19 mouse cellular contexts compared by ENCODE assay signal in genomic region chr1:185279288-185279687, GRCm38 (mm10). TPM values are rescaled to one million over a fixed set of nuclear protein-coding genes. Genes with fewer than 3 reads are reported as not detected.
DNase-seq lines count a peak whose midpoint lies in the region; ATAC-seq and TF ChIP-seq lines count a peak whose summit lies in the region.
"Had no signal": no experiment of that assay in that cellular context is flagged by ENCODE, and none has a peak within 500 bp of the region (broad histone marks: within the 10 kb centered on the region; RNA-seq: fewer than 3 reads in every experiment).

No protein-coding gene starts in this region.

- peaks cover 55% of the 10 kb centered on the region for H3K36me3 ChIP-seq in intestine, postnatal 0 days (ENCODE audit: control insufficient read depth, insufficient read depth)
- peaks cover 33% of the 10 kb centered on the region for H3K36me3 ChIP-seq in intestine, embryonic 16.5 days (ENCODE audit: control insufficient read depth, insufficient read depth, low read length)

- no peak for TF ChIP-seq CTCF in intestine, postnatal 0 days (IDR thresholded peaks at IDR 0.05; ENCODE audit: low read depth)

- no peak overlapping the region for H3K4me2 ChIP-seq in intestine, postnatal 0 days (replicated peaks; ENCODE audit: low read depth)
- H3K4me2 ChIP-seq in intestine, embryonic 16.5 days (ENCODE audit: low read depth, low read length), result no peak overlapping the region
- H3K4me2 ChIP-seq: embryonic facial prominence, embryonic 12.5 days; forebrain, embryonic 12.5 days; heart, embryonic 13.5 days; hindbrain, embryonic 13.5 days had no signal

- no peaks in the 10 kb centered on the region for H3K27me3 ChIP-seq in intestine, postnatal 0 days (replicated peaks; ENCODE audit: control insufficient read depth, insufficient read depth, low read length)
- no peaks in the 10 kb centered on the region for H3K27me3 ChIP-seq in intestine, embryonic 16.5 days (replicated peaks; ENCODE audit: control insufficient read depth, insufficient read depth, low read length)
- H3K27me3 ChIP-seq: embryonic facial prominence, embryonic 12.5 days; forebrain, embryonic 12.5 days; heart, embryonic 13.5 days; hindbrain, embryonic 13.5 days had no signal

- H3K4me3 ChIP-seq in intestine, postnatal 0 days (ENCODE audit: low read depth, low read length), result no peak overlapping the region
- H3K4me3 ChIP-seq in intestine, embryonic 16.5 days (ENCODE audit: low read length), result no peak overlapping the region
- H3K4me3 ChIP-seq: embryonic facial prominence, embryonic 12.5 days; forebrain, embryonic 12.5 days; heart, adult 2 months; heart, embryonic 13.5 days; hindbrain, embryonic 13.5 days had no signal

- peak; percentile 54 for DNase-seq in adrenal gland, adult 2 months
- DNase-seq in adrenal gland, postnatal 4 days (ENCODE audit: low spot score in 2 of 2), result no peak
- peak; percentile 9 for DNase-seq in gastrocnemius, adult 18-20 months (ENCODE audit: low spot score)
- no peak for DNase-seq in gastrocnemius, postnatal 14 days
- DNase-seq in lung, postnatal 10 days, result peak; percentile 12
- no peak for DNase-seq in lung, postnatal 36 days
- DNase-seq: cerebellum, adult 11-12 months; cerebellum, adult 9-10 months; cerebellum, postnatal 25 days; forebrain, postnatal 0 days; heart, adult 2 months; kidney, adult 2 months had no signal

- no peaks in the 10 kb centered on the region; the same call in 1 of the 2 replicates for H3K4me1 ChIP-seq in intestine, postnatal 0 days (replicated peaks; ENCODE audit: control insufficient read depth, insufficient read depth, low read length)
- peaks cover 5% of the 10 kb centered on the region for H3K4me1 ChIP-seq in intestine, embryonic 16.5 days (ENCODE audit: control insufficient read depth, insufficient read depth, low read length)
- H3K4me1 ChIP-seq: embryonic facial prominence, embryonic 12.5 days; forebrain, embryonic 12.5 days; hindbrain, embryonic 13.5 days had no signal

- intact Hi-C loops in gastrocnemius, postnatal 14 days (cut with DNase I; ENCODE audit: low total_unique reads), result no loop called here

- 56% methylated on average over 9 of the region's 9 CpGs for WGBS in intestine, postnatal 0 days
- 64% methylated on average over 9 of the region's 9 CpGs for WGBS in intestine, embryonic 16.5 days

- no peaks in the 10 kb centered on the region for H3K9me3 ChIP-seq in intestine, postnatal 0 days (ENCODE audit: control insufficient read depth)
- no peaks in the 10 kb centered on the region for H3K9me3 ChIP-seq in intestine, embryonic 16.5 days (ENCODE audit: control insufficient read depth, low read length)
- H3K9me3 ChIP-seq: embryonic facial prominence, embryonic 12.5 days; forebrain, embryonic 12.5 days; heart, embryonic 13.5 days; hindbrain, embryonic 13.5 days had no signal

- H3K9ac ChIP-seq in intestine, postnatal 0 days (ENCODE audit: low read depth, low read length), result no peak overlapping the region
- H3K9ac ChIP-seq in intestine, embryonic 16.5 days (ENCODE audit: low read depth, low read length), result no peak overlapping the region
- H3K9ac ChIP-seq: embryonic facial prominence, embryonic 12.5 days; forebrain, embryonic 12.5 days; forebrain, postnatal 0 days; heart, embryonic 13.5 days; hindbrain, embryonic 13.5 days had no signal

- H3K27ac ChIP-seq in intestine, postnatal 0 days (ENCODE audit: low read depth, low read length), result peak overlapping the region; percentile 35; the same call in 1 of the 2 replicates
- no peak overlapping the region for H3K27ac ChIP-seq in intestine, embryonic 16.5 days (ENCODE audit: low read length)
- H3K27ac ChIP-seq: embryonic facial prominence, embryonic 12.5 days; forebrain, embryonic 12.5 days; heart, adult 2 months; heart, embryonic 13.5 days; hindbrain, embryonic 13.5 days; hindbrain, postnatal 0 days had no signal

- ATAC-seq in intestine, postnatal 0 days, result no peak
- ATAC-seq in intestine, embryonic 16.5 days, result no peak
- ATAC-seq: forebrain, postnatal 0 days; hindbrain, postnatal 0 days had no signal

RNA-seq across cellular contexts. Expression of gene Iars2, which starts 49.9 kb away (rescaled TPM):
- 10 to 100 TPM; 77.9 to 85.0 TPM for total RNA-seq in adrenal gland, adult 2 months (2021)
- polyA plus RNA-seq in adrenal gland, adult 2 months (2012; rRNA removed), result 67.0 and 74.2 TPM in 2 replicates
- total RNA-seq in adrenal gland, postnatal 4 days (2021), result 100 to 1,000 TPM in 1 of 2 experiments, 10 to 100 TPM in 1; 95.2 to 101 TPM
- 10 to 100 TPM; 39.4 to 41.7 TPM for total RNA-seq in gastrocnemius, adult 18-20 months (2021)
- 10 to 100 TPM; 53.2 to 56.7 TPM for total RNA-seq in gastrocnemius, postnatal 14 days (2021)
- 64.1 and 64.9 TPM in 2 replicates for polyA plus RNA-seq in intestine, postnatal 0 days (2015; fragmentation: Nextera tagmentation; extraction: Ambion mirVana)
- polyA plus RNA-seq in intestine, embryonic 16.5 days (2015; fragmentation: Nextera tagmentation; extraction: Ambion mirVana), result 86.6 and 109 TPM in 2 replicates

RNA-seq across cellular contexts. Expression of gene Bpnt1, which starts 52.7 kb away (rescaled TPM):
- total RNA-seq in adrenal gland, adult 2 months (2021), result 100 to 1,000 TPM; 104 to 128 TPM
- 40.2 and 51.8 TPM in 2 replicates for polyA plus RNA-seq in adrenal gland, adult 2 months (2012; rRNA removed)
- total RNA-seq in adrenal gland, postnatal 4 days (2021), result 10 to 100 TPM; 57.3 to 64.4 TPM
- total RNA-seq in gastrocnemius, adult 18-20 months (2021), result 10 to 100 TPM; 17.6 to 22.1 TPM
- 10 to 100 TPM; 12.1 to 16.8 TPM for total RNA-seq in gastrocnemius, postnatal 14 days (2021)
- polyA plus RNA-seq in intestine, postnatal 0 days (2015; fragmentation: Nextera tagmentation; extraction: Ambion mirVana), result 302 and 311 TPM in 2 replicates
- polyA plus RNA-seq in intestine, embryonic 16.5 days (2015; fragmentation: Nextera tagmentation; extraction: Ambion mirVana), result 345 and 365 TPM in 2 replicates

Comparison
In these comparisons a context has a peak if more than half of its experiments do, and no peak if none do; other contexts are left out.
1. DNase-seq: peak in adrenal gland, adult 2 months (single experiment), gastrocnemius, adult 18-20 months (single experiment) and lung, postnatal 10 days (single experiment); none in adrenal gland, postnatal 4 days (0 of 2), gastrocnemius, postnatal 14 days (single experiment) and lung, postnatal 36 days (single experiment).